8 mouse cellular contexts compared by ENCODE assay signal in the genomic region with DNA sequence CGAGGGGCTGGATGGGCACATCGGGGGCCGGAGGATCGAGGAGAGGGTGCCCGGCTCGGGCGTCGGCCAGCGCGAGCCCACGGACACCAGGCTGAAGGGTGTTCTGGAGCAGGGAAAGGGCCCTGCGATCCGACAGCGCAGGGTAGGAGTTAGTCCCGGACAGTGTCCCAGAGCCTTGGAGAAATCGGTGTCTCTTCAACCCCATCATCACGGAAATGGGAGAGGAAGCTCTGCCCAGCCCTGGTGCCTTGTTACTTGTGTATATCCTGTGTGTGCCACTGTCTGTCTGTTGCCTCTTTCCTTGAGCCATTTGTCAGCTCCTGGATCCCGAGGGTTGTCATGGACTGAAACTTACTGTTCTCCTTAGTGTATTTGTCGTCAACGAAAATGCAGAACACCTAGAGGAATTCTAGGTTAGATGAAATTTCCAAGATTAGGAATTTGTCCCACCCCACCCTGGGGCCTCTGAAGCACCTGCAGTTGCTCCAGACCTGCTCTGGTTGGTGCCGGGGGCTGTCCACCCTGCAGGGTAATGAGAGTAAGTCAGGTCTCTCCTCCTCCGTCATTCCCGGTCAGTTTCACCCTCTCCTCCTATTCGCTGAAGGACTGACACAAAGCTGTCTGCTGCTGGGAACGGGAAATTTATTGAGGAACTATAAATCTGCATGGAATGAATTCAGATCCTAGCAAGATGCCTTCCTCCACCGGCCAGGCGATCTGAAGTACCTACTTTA. TPM values are rescaled to one million over a fixed set of nuclear protein-coding genes. Genes with fewer than 3 reads are reported as not detected.
DNase-seq lines count a peak whose midpoint lies in the region; ATAC-seq and TF ChIP-seq lines count a peak whose summit lies in the region.

No protein-coding gene starts in this region.

- H3K4me2 ChIP-seq in heart, embryonic 11.5 days = peak overlapping the region; percentile 91
- peak overlapping the region; percentile 75 for H3K4me2 ChIP-seq in heart, postnatal 0 days (ENCODE audit: low read depth, low read length)
- H3K4me2 ChIP-seq in limb, embryonic 13.5 days (replicated peaks) = peak overlapping the region; percentile 88
- peak overlapping the region; percentile 80 for H3K4me2 ChIP-seq in midbrain, embryonic 15.5 days

- WGBS in heart, embryonic 11.5 days (ENCODE audit: insufficient replicate concordance) = 8% methylated on average over 27 of the region's 27 CpGs
- WGBS in heart, postnatal 0 days = 5% methylated on average over 27 of the region's 27 CpGs
- 3% methylated on average over 27 of the region's 27 CpGs for WGBS in limb, embryonic 13.5 days
- 8% methylated on average over 27 of the region's 27 CpGs for WGBS in midbrain, embryonic 15.5 days

- H3K27me3 ChIP-seq in heart, embryonic 11.5 days (ENCODE audit: control insufficient read depth, insufficient read depth, low read length) = no peaks in the 10 kb centered on the region
- H3K27me3 ChIP-seq in heart, postnatal 0 days (ENCODE audit: control insufficient read depth, insufficient read depth, low read length) = no peaks in the 10 kb centered on the region
- H3K27me3 ChIP-seq in limb, embryonic 13.5 days = no peaks in the 10 kb centered on the region
- H3K27me3 ChIP-seq in midbrain, embryonic 15.5 days (replicated peaks) = no peaks in the 10 kb centered on the region

- peak overlapping the region; percentile 94 for H3K4me3 ChIP-seq in heart, embryonic 11.5 days (ENCODE audit: low read depth, low read length)
- H3K4me3 ChIP-seq in bone marrow macrophage, adult 2 months (ENCODE audit: insufficient read depth, low read length) = peak overlapping the region; percentile 71
- H3K4me3 ChIP-seq in heart, postnatal 0 days (ENCODE audit: low read depth, low read length) = peak overlapping the region; percentile 84
- H3K4me3 ChIP-seq in limb, embryonic 13.5 days = peak overlapping the region; percentile 99
- H3K4me3 ChIP-seq in midbrain, embryonic 15.5 days = peak overlapping the region; percentile 92

- H3K9me3 ChIP-seq in heart, embryonic 11.5 days (replicated peaks; ENCODE audit: control insufficient read depth, low read length) = no peaks in the 10 kb centered on the region
- no peaks in the 10 kb centered on the region for H3K9me3 ChIP-seq in heart, postnatal 0 days (replicated peaks; ENCODE audit: control insufficient read depth, low read length)
- no peaks in the 10 kb centered on the region for H3K9me3 ChIP-seq in limb, embryonic 13.5 days
- no peaks in the 10 kb centered on the region for H3K9me3 ChIP-seq in midbrain, embryonic 15.5 days

- no peak for DNase-seq in heart, adult 11 months
- no peak for DNase-seq in heart, postnatal 0 days (ENCODE audit: low spot score)
- DNase-seq in spleen, postnatal 4 days (ENCODE audit: low spot score in 2 of 2) = no peak
- DNase-seq in right cerebral cortex, postnatal 25 days = no peak

- H3K4me1 ChIP-seq in heart, embryonic 11.5 days (ENCODE audit: control insufficient read depth, insufficient read depth, low read length) = peaks cover 15% of the 10 kb centered on the region
- H3K4me1 ChIP-seq in bone marrow macrophage, adult 2 months (ENCODE audit: control insufficient read depth, insufficient read depth, low read length) = peaks cover 50% of the 10 kb centered on the region
- peaks cover 15% of the 10 kb centered on the region for H3K4me1 ChIP-seq in heart, postnatal 0 days (ENCODE audit: control insufficient read depth, insufficient read depth)
- peaks cover 22% of the 10 kb centered on the region for H3K4me1 ChIP-seq in limb, embryonic 13.5 days
- peaks cover 18% of the 10 kb centered on the region for H3K4me1 ChIP-seq in midbrain, embryonic 15.5 days

- peak overlapping the region; percentile 99 for H3K9ac ChIP-seq in heart, embryonic 11.5 days (ENCODE audit: low read depth, low read length)
- H3K9ac ChIP-seq in heart, postnatal 0 days (replicated peaks; ENCODE audit: low read depth, low read length) = peak overlapping the region; percentile 93
- H3K9ac ChIP-seq in limb, embryonic 13.5 days = peak overlapping the region; percentile 99
- peak overlapping the region; percentile 99 for H3K9ac ChIP-seq in midbrain, embryonic 15.5 days

- H3K27ac ChIP-seq in heart, embryonic 11.5 days (ENCODE audit: low read depth, low read length) = peak overlapping the region; percentile 91
- H3K27ac ChIP-seq in bone marrow macrophage, adult 2 months (ENCODE audit: insufficient read depth, low read depth, low read length) = peak overlapping the region; percentile 75
- peak overlapping the region; percentile 91 for H3K27ac ChIP-seq in heart, postnatal 0 days (ENCODE audit: low read depth)
- H3K27ac ChIP-seq in limb, embryonic 13.5 days = peak overlapping the region; percentile 84
- H3K27ac ChIP-seq in midbrain, embryonic 15.5 days = peak overlapping the region; percentile 92

- no peak for TF ChIP-seq CTCF in bone marrow macrophage, adult 2 months (IDR thresholded peaks at IDR 0.05; ENCODE audit: low read depth, low read length)
- no peak for TF ChIP-seq CTCF in heart, postnatal 0 days (IDR thresholded peaks at IDR 0.05; ENCODE audit: low read depth)

- ATAC-seq in heart, embryonic 11.5 days (replicated peaks; ENCODE audit: insufficient number of reproducible peaks, low FRiP score, low TSS enrichment) = peak; percentile 47; the same call in 1 of the 2 replicates
- ATAC-seq in heart, postnatal 0 days (ENCODE audit: insufficient read depth, low read depth) = peak; percentile 48
- peak; percentile 43 for ATAC-seq in limb, embryonic 13.5 days (ENCODE audit: low FRiP score, low read depth)
- ATAC-seq in midbrain, embryonic 15.5 days (replicated peaks) = peak; percentile 74

- no peak for TF ChIP-seq EP300 in heart, postnatal 0 days (IDR thresholded peaks at IDR 0.05; ENCODE audit: low read depth)

- H3K36me3 ChIP-seq in heart, embryonic 11.5 days (ENCODE audit: control insufficient read depth, insufficient read depth, low read length) = peaks cover 15% of the 10 kb centered on the region; the same call in 1 of the 2 replicates
- peaks cover 34% of the 10 kb centered on the region for H3K36me3 ChIP-seq in heart, postnatal 0 days (replicated peaks; ENCODE audit: control insufficient read depth, insufficient read depth, low read length)
- peaks cover 39% of the 10 kb centered on the region for H3K36me3 ChIP-seq in limb, embryonic 13.5 days
- H3K36me3 ChIP-seq in midbrain, embryonic 15.5 days (replicated peaks) = peaks cover 9% of the 10 kb centered on the region; the same call in 1 of the 2 replicates

- no peak for TF ChIP-seq POLR2A in bone marrow macrophage, adult 2 months (IDR thresholded peaks at IDR 0.05; ENCODE audit: borderline replicate concordance, low read depth, low read length)

RNA-seq across cellular contexts. Expression of a gene that starts 0.8 kb away (rescaled TPM):
- 7.7 and 9.0 TPM in 2 replicates for polyA plus RNA-seq in heart, embryonic 11.5 days (2014; fragmentation: Nextera tagmentation; extraction: Ambion mirVana)
- polyA plus RNA-seq in bone marrow macrophage, adult 2 months (2012; ENCODE audit: insufficient read depth, insufficient read length, missing spikeins) = 57.2 and 59.6 TPM in 2 replicates
- 14.2 and 15.3 TPM in 2 replicates for total RNA-seq in heart, postnatal 0 days (2014; rRNA removed; ENCODE audit: low replicate concordance)
- polyA plus RNA-seq in heart, postnatal 0 days (2015; fragmentation: Nextera tagmentation; extraction: Ambion mirVana) = 7.8 and 8.1 TPM in 2 replicates
- 18.2 and 21.1 TPM in 2 replicates for polyA plus RNA-seq in limb, embryonic 13.5 days (2015; fragmentation: Nextera tagmentation; extraction: Ambion mirVana)
- polyA plus RNA-seq in midbrain, embryonic 15.5 days (2015; fragmentation: Nextera tagmentation; extraction: Ambion mirVana) = 11.3 and 11.6 TPM in 2 replicates
